In the genomic region with DNA sequence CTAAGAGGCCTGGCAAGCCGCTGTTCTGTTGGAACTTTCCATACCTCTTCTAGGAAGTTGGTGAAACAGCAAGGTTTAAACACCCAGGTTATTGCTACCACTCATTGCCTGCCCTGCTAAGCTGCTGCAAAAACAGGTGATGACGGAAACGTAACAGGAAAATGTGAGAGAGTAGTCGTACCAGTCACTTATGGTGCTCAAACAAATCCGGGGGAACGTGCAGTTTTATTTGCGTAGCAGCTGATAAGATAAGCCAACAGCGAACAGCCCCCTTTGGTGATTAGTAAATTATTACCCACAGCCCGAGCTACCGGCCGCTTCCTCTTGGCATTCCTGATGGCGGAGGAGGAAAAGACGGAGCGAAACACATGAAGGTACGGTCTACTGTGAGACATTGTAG, we compare ENCODE assay signal across 9 mouse cellular contexts. TPM values are rescaled to one million over a fixed set of nuclear protein-coding genes. Genes with fewer than 3 reads are reported as not detected.
A peak's percentile ranks its signal among the peaks of the same experiment; 100 is the strongest.
DNase-seq lines count a peak whose midpoint lies in the region; ATAC-seq and TF ChIP-seq lines count a peak whose summit lies in the region.
"Had no signal": no experiment of that assay in that cellular context is flagged by ENCODE, and none has a peak within 500 bp of the region (broad histone marks: within the 10 kb centered on the region; RNA-seq: fewer than 3 reads in every experiment).

A gene (plus strand): TSS at position 330 of the 400 bp plus-strand sequence.

- no peaks in the 10 kb centered on the region for H3K4me1 ChIP-seq in kidney, embryonic 14.5 days (ENCODE audit: control insufficient read depth, insufficient read depth, low read length)
- H3K4me1 ChIP-seq in kidney, postnatal 0 days (replicated peaks; ENCODE audit: insufficient read depth, low read length): no peaks in the 10 kb centered on the region
- H3K4me1 ChIP-seq in liver, embryonic 16.5 days (ENCODE audit: control insufficient read depth, low read depth, low read length): no peaks in the 10 kb centered on the region
- no peaks in the 10 kb centered on the region for H3K4me1 ChIP-seq in thymus, adult 2 months (replicated peaks; ENCODE audit: control insufficient read depth, insufficient read depth, low read length)
- H3K4me1 ChIP-seq: forebrain, embryonic 15.5 days had no signal

- H3K36me3 ChIP-seq in kidney, embryonic 14.5 days (ENCODE audit: control insufficient read depth, insufficient read depth, low read length): no peaks in the 10 kb centered on the region
- H3K36me3 ChIP-seq in kidney, postnatal 0 days (ENCODE audit: insufficient read depth, low read length): no peaks in the 10 kb centered on the region
- H3K36me3 ChIP-seq in liver, embryonic 16.5 days (ENCODE audit: control insufficient read depth, insufficient read depth): no peaks in the 10 kb centered on the region
- no peaks in the 10 kb centered on the region for H3K36me3 ChIP-seq in thymus, adult 2 months (ENCODE audit: control insufficient read depth, insufficient read depth, low read length)
- H3K36me3 ChIP-seq: forebrain, embryonic 15.5 days had no signal

- no peak within 1 kb of the TSS for H3K27ac ChIP-seq in kidney, embryonic 14.5 days (ENCODE audit: low read depth, low read length)
- no peak within 1 kb of the TSS for H3K27ac ChIP-seq in kidney, postnatal 0 days
- H3K27ac ChIP-seq in liver, embryonic 16.5 days (ENCODE audit: low read length): peak within 1 kb of the TSS; percentile 44; the same call in 1 of the 2 replicates
- no peak within 1 kb of the TSS for H3K27ac ChIP-seq in thymus, adult 2 months (ENCODE audit: control insufficient read depth, insufficient read depth, low read length)
- H3K27ac ChIP-seq: forebrain, embryonic 15.5 days had no signal

- DNase-seq in kidney, adult 11 months: peak; percentile 18
- DNase-seq in kidney, postnatal 0 days (ENCODE audit: low spot score): no peak
- DNase-seq in yolk sac, embryonic 10.5 days (ENCODE audit: low spot score): peak; percentile 79
- no peak for DNase-seq in thymus, adult 2 months
- no peak for DNase-seq in frontal cortex, postnatal 14 days (ENCODE audit: low spot score in 2 of 2)

- no peak for TF ChIP-seq POLR2A in thymus, adult 2 months (IDR thresholded peaks at IDR 0.05; ENCODE audit: control insufficient read depth, extremely low read depth, insufficient read depth, low read length, poor library complexity)

- ATAC-seq in kidney, embryonic 14.5 days (ENCODE audit: low FRiP score, low TSS enrichment): no peak
- ATAC-seq in kidney, postnatal 0 days (replicated peaks; ENCODE audit: low FRiP score, low read depth): no peak
- peak; percentile 62 for ATAC-seq in liver, embryonic 16.5 days (ENCODE audit: low read depth)
- ATAC-seq: forebrain, embryonic 15.5 days had no signal

- H3K9ac ChIP-seq in kidney, embryonic 14.5 days (ENCODE audit: low read depth, low read length): no peak within 1 kb of the TSS
- H3K9ac ChIP-seq in kidney, postnatal 0 days (ENCODE audit: low read depth, low read length): no peak within 1 kb of the TSS
- no peak within 1 kb of the TSS for H3K9ac ChIP-seq in liver, embryonic 16.5 days (ENCODE audit: low read depth, low read length)
- H3K9ac ChIP-seq: forebrain, embryonic 15.5 days had no signal

- WGBS in kidney, embryonic 14.5 days: 31% methylated on average over 15 of the region's 15 CpGs
- WGBS in kidney, postnatal 0 days: 30% methylated on average over 15 of the region's 15 CpGs
- WGBS in liver, embryonic 16.5 days (ENCODE audit: insufficient replicate concordance): 21% methylated on average over 15 of the region's 15 CpGs
- WGBS in thymus, adult 2 months: 37% methylated on average over 15 of the region's 15 CpGs

- no peaks in the 10 kb centered on the region for H3K9me3 ChIP-seq in kidney, embryonic 14.5 days (ENCODE audit: control insufficient read depth, low read length)
- H3K9me3 ChIP-seq in kidney, postnatal 0 days (replicated peaks; ENCODE audit: low read length): no peaks in the 10 kb centered on the region
- no peaks in the 10 kb centered on the region for H3K9me3 ChIP-seq in liver, embryonic 16.5 days (replicated peaks; ENCODE audit: control insufficient read depth, low read length)
- H3K9me3 ChIP-seq: forebrain, embryonic 15.5 days had no signal

- no peak within 1 kb of the TSS; the same call in 1 of the 2 replicates for H3K4me2 ChIP-seq in kidney, embryonic 14.5 days (replicated peaks; ENCODE audit: low read depth, low read length)
- H3K4me2 ChIP-seq in kidney, postnatal 0 days (ENCODE audit: low read length): 0 out of 2 replicates have a peak within 1 kb of the TSS, but pooled peaks have one; percentile 28
- peak within 1 kb of the TSS; percentile 24 for H3K4me2 ChIP-seq in liver, embryonic 16.5 days (ENCODE audit: low read depth, low read length)
- H3K4me2 ChIP-seq: forebrain, embryonic 15.5 days; midbrain, embryonic 11.5 days had no signal

- 0 out of 2 replicates have a peak, but pooled peaks cover 6% of the 10 kb centered on the region for H3K27me3 ChIP-seq in kidney, embryonic 14.5 days (ENCODE audit: control insufficient read depth, insufficient read depth, low read length)
- no peaks in the 10 kb centered on the region for H3K27me3 ChIP-seq in kidney, postnatal 0 days (ENCODE audit: insufficient read depth, low read length)
- no peaks in the 10 kb centered on the region for H3K27me3 ChIP-seq in liver, embryonic 16.5 days (ENCODE audit: control insufficient read depth, insufficient read depth, low read depth, low read length)
- H3K27me3 ChIP-seq in thymus, adult 2 months (ENCODE audit: control insufficient read depth, insufficient read depth, low read length): no peaks in the 10 kb centered on the region
- H3K27me3 ChIP-seq: forebrain, embryonic 15.5 days had no signal

- no peak within 1 kb of the TSS for H3K4me3 ChIP-seq in kidney, embryonic 14.5 days (ENCODE audit: low read length)
- H3K4me3 ChIP-seq in kidney, postnatal 0 days (replicated peaks; ENCODE audit: low read depth, low read length): 0 out of 2 replicates have a peak within 1 kb of the TSS, but pooled peaks have one; percentile 0
- peak within 1 kb of the TSS; percentile 32 for H3K4me3 ChIP-seq in liver, embryonic 16.5 days (ENCODE audit: low read depth, low read length)
- no peak within 1 kb of the TSS for H3K4me3 ChIP-seq in thymus, adult 2 months (ENCODE audit: control insufficient read depth, insufficient read depth, low read length)
- H3K4me3 ChIP-seq: forebrain, embryonic 15.5 days had no signal

- no peak for TF ChIP-seq CTCF in kidney, postnatal 0 days (IDR thresholded peaks at IDR 0.05; ENCODE audit: low read depth)
- TF ChIP-seq CTCF in thymus, adult 2 months (IDR thresholded peaks at IDR 0.05; ENCODE audit: borderline replicate concordance, control insufficient read depth, extremely low read depth, insufficient read depth, low read length, poor library complexity): no peak

RNA-seq across cellular contexts. Expression of the gene that starts here (rescaled TPM):
- 0.11 and 0.30 TPM in 2 replicates for polyA plus RNA-seq in kidney, embryonic 14.5 days (2014; fragmentation: Nextera tagmentation; extraction: Ambion mirVana)
- 0.28 and 0.60 TPM in 2 replicates for polyA plus RNA-seq in kidney, postnatal 0 days (2015; fragmentation: Nextera tagmentation; extraction: Ambion mirVana)
- 5.2 and 5.7 TPM in 2 replicates for polyA plus RNA-seq in liver, embryonic 16.5 days (2015; fragmentation: Nextera tagmentation; extraction: Ambion mirVana)
- polyA plus RNA-seq in thymus, adult 2 months (2012; rRNA removed): 0.19 TPM in 1 of 2 replicates, not detected in the other
- polyA plus RNA-seq: midbrain, embryonic 11.5 days had no signal

Comparison
In these comparisons a context has a peak if more than half of its experiments do, and no peak if none do; other contexts are left out.
1. DNase-seq: peak in kidney, adult 11 months (single experiment) and yolk sac, embryonic 10.5 days (single experiment); none in kidney, postnatal 0 days (single experiment), thymus, adult 2 months (single experiment) and frontal cortex, postnatal 14 days (0 of 2).
2. H3K4me3 ChIP-seq: peak in kidney, postnatal 0 days (single experiment) and liver, embryonic 16.5 days (single experiment); none in kidney, embryonic 14.5 days (single experiment) and thymus, adult 2 months (single experiment).